Mouse (Mus musculus): ENCODE data around the gene Dpm3. TPM values are rescaled to one million over a fixed set of nuclear protein-coding genes. Genes with fewer than 3 reads are reported as not detected.

The Dpm3 gene
- polyA plus RNA-seq, 1 experiment = 39.3 TPM

GRCm38 (mm10) chr3:89218271-89218670 lies 40.9 kb upstream of the Dpm3 start:
- H3K4me1 ChIP-seq (ENCODE audit: control insufficient read depth, insufficient read depth, low read length) = peaks cover 2% of the 10 kb centered on the region; the same call in 1 of the 2 replicates
- no peak for TF ChIP-seq CTCF (IDR thresholded peaks at IDR 0.05; ENCODE audit: control insufficient read depth, insufficient read depth, low read length)
- no peak overlapping the region for H3K4me3 ChIP-seq (replicated peaks; ENCODE audit: control insufficient read depth, low read depth, low read length)
- 90% methylated on average over 1 of the region's 1 CpGs for WGBS
- H3K27ac ChIP-seq (ENCODE audit: control insufficient read depth, insufficient read depth, low read depth, low read length, poor library complexity) = no peak overlapping the region

DNA sequence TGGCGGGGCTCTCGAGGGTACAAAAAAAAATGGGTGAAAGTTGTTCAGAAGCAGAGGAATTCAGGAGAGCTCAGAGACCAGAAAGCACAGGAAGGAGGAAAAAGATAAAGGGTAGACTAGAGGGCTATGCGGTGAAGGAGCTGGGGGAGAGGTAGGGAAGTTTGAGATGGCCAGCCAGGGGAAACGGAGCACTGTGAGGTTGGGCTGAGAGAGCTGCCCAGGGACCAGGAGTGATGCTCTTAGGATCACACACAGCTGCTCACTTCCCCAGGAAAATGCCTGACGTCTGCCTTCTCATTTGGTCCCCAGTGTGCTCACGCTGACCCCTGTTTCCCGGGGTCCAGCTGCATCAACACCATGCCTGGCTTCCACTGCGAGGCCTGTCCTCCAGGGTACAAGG lies 39.6 kb upstream of the Dpm3 start:
- WGBS = 50% methylated on average over 8 of the region's 8 CpGs
- TF ChIP-seq POLR2A (IDR thresholded peaks at IDR 0.05; ENCODE audit: borderline replicate concordance, control insufficient read depth, low read depth, low read length) = no peak
- TF ChIP-seq CTCF (IDR thresholded peaks at IDR 0.05; ENCODE audit: control insufficient read depth, insufficient read depth, low read length) = no peak
- peaks cover 2% of the 10 kb centered on the region; the same call in 1 of the 2 replicates for H3K4me1 ChIP-seq (ENCODE audit: control insufficient read depth, insufficient read depth, low read length)
- no peak overlapping the region for H3K27ac ChIP-seq (ENCODE audit: control insufficient read depth, insufficient read depth, low read depth, low read length, poor library complexity)
- H3K4me3 ChIP-seq (replicated peaks; ENCODE audit: control insufficient read depth, low read depth, low read length) = no peak overlapping the region

DNA sequence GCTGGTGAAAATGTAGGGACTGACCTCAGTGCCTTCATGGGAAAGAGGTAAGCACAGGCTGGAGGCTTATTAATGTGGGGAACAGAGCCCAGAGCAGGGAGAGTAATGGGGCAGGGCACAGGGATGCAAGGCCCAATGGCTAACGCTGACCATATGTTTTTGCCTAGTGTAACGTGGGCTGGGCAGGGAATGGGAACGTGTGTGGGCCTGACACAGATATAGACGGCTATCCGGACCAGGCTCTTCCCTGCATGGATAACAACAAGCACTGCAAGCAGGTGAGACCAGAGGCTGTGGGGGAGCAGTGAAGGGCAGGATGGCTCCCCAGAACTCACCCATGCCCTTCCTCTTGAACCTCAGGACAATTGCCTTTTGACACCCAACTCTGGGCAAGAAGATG lies 38.0 kb upstream of the Dpm3 start:
- H3K27ac ChIP-seq (ENCODE audit: control insufficient read depth, insufficient read depth, low read depth, low read length, poor library complexity) = no peak overlapping the region
- H3K4me1 ChIP-seq (ENCODE audit: control insufficient read depth, insufficient read depth, low read length) = no peaks in the 10 kb centered on the region
- WGBS = 86% methylated on average over 5 of the region's 5 CpGs
- no peak overlapping the region for H3K4me3 ChIP-seq (replicated peaks; ENCODE audit: control insufficient read depth, low read depth, low read length)
- no peak for TF ChIP-seq CTCF (IDR thresholded peaks at IDR 0.05; ENCODE audit: control insufficient read depth, insufficient read depth, low read length)
- no peak for TF ChIP-seq POLR2A (IDR thresholded peaks at IDR 0.05; ENCODE audit: borderline replicate concordance, control insufficient read depth, low read depth, low read length)

DNA sequence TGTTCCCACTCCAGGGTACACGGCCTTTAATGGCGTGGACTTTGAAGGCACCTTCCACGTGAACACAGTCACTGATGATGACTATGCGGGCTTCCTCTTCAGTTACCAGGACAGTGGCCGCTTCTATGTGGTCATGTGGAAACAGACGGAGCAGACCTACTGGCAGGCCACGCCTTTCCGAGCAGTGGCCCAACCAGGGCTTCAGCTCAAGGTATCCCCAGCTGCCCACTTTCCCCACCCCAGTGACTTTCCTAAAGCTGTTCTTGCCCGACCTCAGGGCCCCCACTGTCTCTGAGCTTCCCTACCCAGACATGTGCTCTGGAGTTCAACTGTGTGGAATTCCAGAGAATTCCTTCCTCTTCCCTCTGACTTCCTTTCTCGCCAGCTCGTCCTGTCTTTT lies 34.4 kb upstream of the Dpm3 start:
- WGBS = 75% methylated on average over 11 of the region's 11 CpGs
- TF ChIP-seq POLR2A (IDR thresholded peaks at IDR 0.05; ENCODE audit: borderline replicate concordance, control insufficient read depth, low read depth, low read length) (no peak), CTCF (IDR thresholded peaks at IDR 0.05; ENCODE audit: control insufficient read depth, insufficient read depth, low read length) (no peak)

DNA sequence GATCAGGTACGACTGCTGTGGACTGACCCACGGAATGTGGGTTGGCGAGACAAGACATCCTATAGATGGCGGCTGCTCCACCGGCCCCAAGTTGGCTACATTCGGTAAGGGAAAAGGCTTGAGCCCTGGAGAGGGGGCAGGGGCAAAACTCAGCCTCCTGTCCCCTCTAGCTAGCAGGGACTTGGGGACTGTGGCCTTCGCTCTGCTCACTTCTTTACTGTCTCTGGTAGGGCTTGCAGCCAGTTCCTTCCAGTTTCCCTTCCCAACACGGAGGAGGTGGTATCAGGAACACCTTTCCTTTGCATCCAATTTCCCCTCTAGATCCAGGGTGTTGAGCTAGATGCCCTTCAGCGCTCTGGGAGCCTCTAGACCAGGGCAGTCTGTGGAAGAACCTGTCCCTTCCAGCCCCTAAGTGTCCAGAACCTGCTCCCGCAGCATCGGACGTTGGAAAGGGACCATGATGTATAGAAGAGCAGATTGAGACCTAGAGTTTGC lies 33.8 kb upstream of the Dpm3 start:
- H3K4me3 ChIP-seq (replicated peaks; ENCODE audit: control insufficient read depth, low read depth, low read length) = no peak overlapping the region
- WGBS = 82% methylated on average over 12 of the region's 12 CpGs
- H3K4me1 ChIP-seq (ENCODE audit: control insufficient read depth, insufficient read depth, low read length) = no peaks in the 10 kb centered on the region
- TF ChIP-seq POLR2A (IDR thresholded peaks at IDR 0.05; ENCODE audit: borderline replicate concordance, control insufficient read depth, low read depth, low read length) (no peak), CTCF (IDR thresholded peaks at IDR 0.05; ENCODE audit: control insufficient read depth, insufficient read depth, low read length) (no peak)
- H3K27ac ChIP-seq (ENCODE audit: control insufficient read depth, insufficient read depth, low read depth, low read length, poor library complexity) = no peak overlapping the region

More for the DNA sequence above, 34.4 kb upstream of the Dpm3 start:
- Histone ChIP-seq H3K4me1 (ENCODE audit: control insufficient read depth, insufficient read depth, low read length) (no peaks in the 10 kb centered on the region), H3K27ac (ENCODE audit: control insufficient read depth, insufficient read depth, low read depth, low read length, poor library complexity) (no peak overlapping the region), H3K4me3 (replicated peaks; ENCODE audit: control insufficient read depth, low read depth, low read length) (no peak overlapping the region)

GRCm38 (mm10) chr3:89225918-89226317 lies 33.2 kb upstream of the Dpm3 start:
- H3K4me1 ChIP-seq (ENCODE audit: control insufficient read depth, insufficient read depth, low read length) = no peaks in the 10 kb centered on the region
- H3K27ac ChIP-seq (ENCODE audit: control insufficient read depth, insufficient read depth, low read depth, low read length, poor library complexity) = no peak overlapping the region
- TF ChIP-seq CTCF (IDR thresholded peaks at IDR 0.05; ENCODE audit: control insufficient read depth, insufficient read depth, low read length) (no peak), POLR2A (IDR thresholded peaks at IDR 0.05; ENCODE audit: borderline replicate concordance, control insufficient read depth, low read depth, low read length) (no peak)
- no peak overlapping the region for H3K4me3 ChIP-seq (replicated peaks; ENCODE audit: control insufficient read depth, low read depth, low read length)
- 52% methylated on average over 4 of the region's 4 CpGs for WGBS

- no peak overlapping the region for H3K4me3 ChIP-seq (replicated peaks; ENCODE audit: control insufficient read depth, low read depth, low read length)
- H3K4me1 ChIP-seq (ENCODE audit: control insufficient read depth, insufficient read depth, low read length) = no peaks in the 10 kb centered on the region
- WGBS = 86% methylated on average over 11 of the region's 11 CpGs
- TF ChIP-seq CTCF (IDR thresholded peaks at IDR 0.05; ENCODE audit: control insufficient read depth, insufficient read depth, low read length) (no peak), POLR2A (IDR thresholded peaks at IDR 0.05; ENCODE audit: borderline replicate concordance, control insufficient read depth, low read depth, low read length) (no peak)
- no peak overlapping the region for H3K27ac ChIP-seq (ENCODE audit: control insufficient read depth, insufficient read depth, low read depth, low read length, poor library complexity)
These were observed 32.8 kb upstream of the Dpm3 start for GRCm38 (mm10) chr3:89226361-89226760.

DNA sequence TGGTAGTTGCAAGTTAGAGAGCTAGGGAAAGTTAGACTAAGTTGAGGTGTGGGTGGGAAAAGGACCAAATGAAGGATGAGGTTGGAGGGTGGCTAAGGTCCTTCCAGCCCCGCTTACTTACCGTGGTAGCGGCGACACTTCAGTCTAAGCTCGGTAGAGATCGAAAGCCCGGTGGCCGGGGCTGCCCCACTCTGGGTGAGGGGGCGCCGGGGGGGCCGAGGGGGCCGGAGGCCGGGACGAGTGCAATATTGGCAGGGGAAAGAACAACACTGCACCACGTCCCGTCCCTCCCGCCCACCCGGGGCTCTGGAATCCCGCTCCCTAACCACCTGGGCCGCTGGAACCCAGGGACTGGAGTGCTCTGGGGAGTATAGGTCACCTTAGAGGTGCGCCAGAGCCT lies 32.3 kb upstream of the Dpm3 start, which contains the start of gene Mtx1:
Gene Mtx1 (minus strand): TSS at position 189 of the 400 bp plus-strand sequence.
- Histone ChIP-seq H3K4me1 (ENCODE audit: control insufficient read depth, insufficient read depth, low read length) (no peaks in the 10 kb centered on the region), H3K27ac (ENCODE audit: control insufficient read depth, insufficient read depth, low read depth, low read length, poor library complexity) (no peak within 1 kb of the TSS), H3K4me3 (replicated peaks; ENCODE audit: control insufficient read depth, low read depth, low read length) (no peak within 1 kb of the TSS)
- TF ChIP-seq POLR2A (IDR thresholded peaks at IDR 0.05; ENCODE audit: borderline replicate concordance, control insufficient read depth, low read depth, low read length) (no peak), CTCF (IDR thresholded peaks at IDR 0.05; ENCODE audit: control insufficient read depth, insufficient read depth, low read length) (no peak)
- 13% methylated on average over 20 of the region's 21 CpGs for WGBS

All from bone marrow, adult 2 months (tissue).